Mouse (Mus musculus) common myeloid progenitor, adult 5-6 weeks (primary cell): Measurements from ENCODE around the gene Pum1. TPM values are rescaled to one million over a fixed set of nuclear protein-coding genes. Genes with fewer than 3 reads are reported as not detected.
"Not testable (repeated sequence)": the region's sequence is repeated elsewhere in the genome, so short reads cannot be mapped to it uniquely, and the experiment has no call there.

ENCODE experiments used
- ATAC-seq: replicated peaks from 2 replicates; pipeline ENCODE4 v1.8.0; 2016; ENCODE audit warnings: low read depth, mild to moderate bottlenecking, moderate TSS enrichment, inconsistent platforms; ENCODE audit not compliant: poor library complexity, severe bottlenecking
- total RNA-seq: library from RNA; stranded (forward); fragments of 200-1000, 187-1606 nt; gene quantifications from 2 replicates; pipeline ENCODE4 v1.2.3, GENCODE M21; 2017

Pum1 gene
- total RNA-seq, 1 experiment from 2014 or later: 73.1 TPM

GRCm38 (mm10) chr4:130667686-130668085 is 4.6 kb downstream of the Pum1 start:
- ATAC-seq: no peak

GRCm38 (mm10) chr4:130668541-130668940 is 5.4 kb downstream of the Pum1 start:
- no peak for ATAC-seq

- no peak for ATAC-seq
Measured at GRCm38 (mm10) chr4:130668991-130669390, 5.9 kb downstream of the Pum1 start.

DNA sequence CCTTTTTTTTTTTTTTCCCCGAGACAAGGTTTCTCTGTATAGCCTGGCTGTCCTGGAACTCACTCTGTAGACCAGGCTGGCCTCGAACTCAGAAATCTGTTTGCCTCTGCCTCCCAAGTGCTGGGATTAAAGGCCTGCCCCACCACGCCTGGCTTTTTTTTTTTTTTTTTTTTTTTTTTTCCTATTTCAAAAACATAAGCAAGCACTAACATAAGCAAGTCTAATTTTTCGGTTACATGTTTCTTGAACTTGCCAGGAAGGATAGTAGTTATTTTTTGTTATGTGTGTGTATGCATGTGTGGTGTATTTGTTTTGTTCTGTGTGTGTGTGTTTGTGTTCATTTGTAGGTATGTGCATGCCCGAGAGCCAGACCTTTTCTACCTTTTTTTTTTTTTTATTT is 6.9 kb downstream of the Pum1 start:
- not testable (repeated sequence) for ATAC-seq

GRCm38 (mm10) chr4:130671079-130671845 is 8.1 kb downstream of the Pum1 start:
- ATAC-seq: no peak

DNA sequence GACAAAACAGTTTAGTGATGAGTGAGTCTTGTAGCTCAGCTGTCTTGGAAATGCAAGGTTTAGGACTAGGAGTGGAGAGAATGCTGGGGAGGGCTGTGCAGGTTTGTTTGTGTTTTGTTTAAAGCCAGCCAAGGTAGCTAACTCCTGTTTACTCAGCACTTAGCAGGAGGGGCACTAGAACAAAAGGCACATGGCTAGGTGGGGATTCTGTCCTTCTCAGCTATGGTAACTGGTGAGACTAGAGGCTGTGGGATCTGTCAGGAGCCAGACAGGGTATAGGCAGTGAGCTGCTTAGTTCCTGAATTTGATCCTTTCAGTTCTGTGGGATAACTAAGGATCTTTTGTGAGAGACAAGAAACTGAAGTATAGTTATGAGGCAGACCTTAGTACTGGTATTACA is 9.0 kb downstream of the Pum1 start:
- no peak for ATAC-seq

DNA sequence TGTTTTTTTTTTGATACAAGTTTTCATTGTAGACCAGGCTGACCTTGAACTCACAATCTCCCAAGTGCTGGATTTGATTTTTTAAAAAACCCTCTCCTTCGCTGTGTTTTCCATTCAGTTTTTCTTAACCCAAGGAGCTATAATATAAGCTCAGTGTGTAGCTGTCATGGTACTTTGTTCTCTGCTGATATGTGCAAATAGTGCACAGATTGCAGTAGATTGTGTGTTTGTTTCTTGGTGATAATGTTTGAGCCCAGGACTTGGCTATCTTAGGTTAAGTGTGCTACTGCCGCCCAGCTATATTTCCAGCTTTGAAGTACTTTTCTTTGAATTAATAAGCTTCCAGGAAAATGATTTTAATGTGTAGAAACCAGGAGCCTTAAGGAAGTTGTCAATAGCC is 13.6 kb downstream of the Pum1 start:
- no peak for ATAC-seq

GRCm38 (mm10) chr4:130678149-130678548 is 15.0 kb downstream of the Pum1 start:
- ATAC-seq: no peak

GRCm38 (mm10) chr4:130680676-130681075 is 17.6 kb downstream of the Pum1 start:
- ATAC-seq: no peak

DNA sequence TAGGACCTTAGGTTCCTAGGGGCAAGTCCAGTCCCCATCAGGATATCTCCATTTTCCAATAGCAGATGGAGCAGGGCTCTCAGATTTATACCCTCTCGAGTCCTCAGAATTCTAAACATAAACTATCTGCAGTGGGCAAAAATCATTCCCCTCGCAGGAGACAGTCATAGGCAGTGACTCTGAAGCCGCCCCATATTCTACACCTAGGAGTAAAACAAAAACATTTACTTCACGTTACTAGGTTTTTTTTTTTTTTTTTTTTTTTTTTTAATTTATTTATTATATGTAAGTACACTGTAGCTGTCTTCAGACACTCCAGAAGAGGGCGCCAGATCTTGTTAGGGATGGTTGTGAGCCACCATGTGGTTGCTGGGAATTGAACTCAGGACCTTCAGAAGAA is 19.9 kb downstream of the Pum1 start:
- ATAC-seq: not testable (repeated sequence)

GRCm38 (mm10) chr4:130693936-130694335 is 30.8 kb downstream of the Pum1 start:
- ATAC-seq: no peak

- ATAC-seq: 0 out of 2 replicates have a peak, but pooled peaks have one; percentile 8
Measured at GRCm38 (mm10) chr4:130694982-130695381, 31.9 kb downstream of the Pum1 start.

- no peak for ATAC-seq
Measured at GRCm38 (mm10) chr4:130701061-130701460, 37.9 kb downstream of the Pum1 start.

DNA sequence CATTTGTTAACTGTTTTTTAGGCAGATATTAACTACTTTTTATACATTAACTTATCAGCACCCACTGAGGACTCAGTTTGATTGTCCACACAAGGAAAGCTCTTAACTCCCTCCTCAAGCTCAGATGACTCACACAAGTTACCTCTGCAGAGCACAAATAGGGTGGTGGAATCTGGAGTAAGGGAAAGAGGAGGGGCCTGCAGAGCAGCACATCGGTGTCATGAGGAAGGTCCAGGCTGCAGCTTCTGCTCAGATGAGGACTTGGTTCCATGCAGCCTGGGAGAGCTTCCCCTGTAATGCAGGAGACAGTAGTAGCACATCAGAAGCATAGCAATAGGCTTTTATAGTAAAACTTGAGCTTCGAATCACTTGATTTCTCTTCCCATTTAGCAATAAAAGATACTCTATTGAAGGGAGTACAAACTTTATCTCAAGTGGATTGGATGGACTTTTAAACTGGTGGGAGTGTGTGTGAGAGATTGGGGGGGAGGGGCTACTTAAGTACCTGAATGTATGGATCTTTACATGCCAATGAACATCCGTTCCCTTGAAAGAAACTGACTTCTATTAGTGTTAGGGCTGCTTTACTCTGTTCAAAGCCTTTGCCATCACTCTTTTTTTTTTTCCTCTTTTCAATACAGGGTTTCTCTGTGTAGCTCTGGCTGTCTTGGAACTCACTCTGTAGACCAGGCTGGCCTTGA is 39.9 kb downstream of the Pum1 start:
- ATAC-seq: no peak

GRCm38 (mm10) chr4:130703601-130704000 is 40.5 kb downstream of the Pum1 start:
- no peak for ATAC-seq

DNA sequence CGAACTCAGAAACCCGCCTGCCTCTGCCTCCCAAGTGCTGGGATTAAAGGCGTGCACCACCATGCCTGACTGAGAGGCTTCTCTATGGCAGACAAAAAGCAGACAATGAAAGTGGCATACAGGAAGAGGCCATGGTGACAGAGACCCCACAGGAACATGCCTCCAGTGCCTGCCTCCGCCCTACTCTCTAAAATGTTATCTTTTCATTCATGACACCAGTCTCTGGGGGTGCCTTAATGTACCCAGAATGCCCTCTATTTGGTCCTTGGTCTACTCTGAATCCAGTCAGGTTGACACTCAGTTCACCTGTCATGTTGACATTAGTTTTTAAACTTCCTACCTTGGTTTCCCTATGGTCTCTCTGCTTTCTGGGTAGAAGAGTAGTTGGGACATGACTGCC is 41.5 kb downstream of the Pum1 start:
- no peak for ATAC-seq

DNA sequence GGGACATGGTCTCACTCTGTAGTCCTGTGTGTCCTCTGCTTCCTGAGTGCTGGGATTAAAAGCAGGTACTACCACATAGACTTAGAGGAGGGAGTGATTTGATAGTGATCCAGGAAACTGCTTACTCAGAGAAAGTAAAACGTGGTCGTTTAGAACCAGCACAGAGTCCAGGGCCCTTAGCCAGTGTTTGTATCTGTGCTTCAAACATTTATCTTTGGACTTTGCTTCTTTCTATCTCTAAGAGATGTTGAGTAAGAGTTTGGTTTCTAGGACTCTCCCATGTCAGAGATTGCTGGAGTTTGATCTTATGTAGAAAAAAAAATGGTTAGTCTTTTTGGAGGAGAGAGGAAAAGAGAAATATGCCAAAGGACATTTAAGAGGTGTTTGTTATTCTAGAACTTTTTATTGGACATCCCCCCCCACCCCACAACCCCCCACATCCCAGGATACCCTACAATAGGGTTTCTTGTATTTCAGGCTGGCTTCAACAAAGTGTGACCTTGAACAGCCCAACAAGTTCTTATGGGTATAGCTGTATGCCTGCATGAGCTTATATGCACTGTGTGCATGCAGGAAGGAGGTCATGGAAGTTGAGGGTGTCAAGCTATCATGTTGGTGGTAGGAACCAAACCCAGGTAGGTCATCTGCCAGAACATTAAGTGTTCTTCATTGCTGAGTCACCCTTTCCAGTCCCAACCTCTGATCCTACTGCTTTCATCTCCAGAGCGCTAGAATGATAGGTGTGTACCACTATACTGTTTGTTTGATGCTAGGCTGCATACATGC is 43.3 kb downstream of the Pum1 start:
- ATAC-seq: no peak

- ATAC-seq: no peak
Measured at GRCm38 (mm10) chr4:130711353-130711848, 48.3 kb downstream of the Pum1 start.

DNA sequence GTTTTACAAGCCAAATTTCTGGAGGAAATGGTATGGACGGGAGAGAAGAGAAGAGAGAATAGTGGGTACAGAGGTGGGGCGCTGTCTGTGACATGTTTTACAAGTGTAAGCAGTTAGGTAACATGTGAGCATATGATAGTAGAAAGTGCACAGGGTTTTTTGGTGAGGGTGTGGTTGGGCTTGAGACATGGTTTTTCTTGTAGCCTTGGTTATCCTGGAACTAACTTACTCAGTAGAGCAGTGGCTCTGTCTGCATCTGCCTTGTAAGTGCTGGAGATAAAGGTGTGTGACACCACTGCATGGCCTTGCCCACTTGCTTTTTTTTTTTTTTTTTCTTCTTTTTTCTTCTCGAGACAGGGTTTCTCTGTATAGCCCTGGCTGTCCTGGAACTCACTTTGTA is 49.2 kb downstream of the Pum1 start:
- peak; percentile 50; the same call in 1 of the 2 replicates for ATAC-seq

DNA sequence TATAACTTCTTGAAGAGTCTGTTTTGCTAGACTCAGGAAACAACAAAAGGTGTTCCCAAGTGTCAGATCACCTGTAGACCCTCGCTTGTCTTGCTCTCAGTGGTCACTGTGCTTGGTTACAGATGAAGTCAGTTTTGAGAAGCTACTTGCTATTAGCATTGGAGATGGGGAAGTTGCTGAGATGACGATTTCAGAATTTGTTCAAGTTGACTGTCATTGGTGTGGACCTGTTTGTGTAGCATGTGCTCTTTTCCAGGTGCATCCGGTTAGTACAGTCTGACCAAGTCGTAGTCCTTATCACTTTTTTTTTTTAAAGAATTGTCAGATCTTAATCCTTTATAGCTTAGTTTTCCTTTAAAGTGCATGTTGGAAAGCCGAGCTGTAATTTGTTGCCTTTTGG is 50.3 kb downstream of the Pum1 start:
- no peak for ATAC-seq

DNA sequence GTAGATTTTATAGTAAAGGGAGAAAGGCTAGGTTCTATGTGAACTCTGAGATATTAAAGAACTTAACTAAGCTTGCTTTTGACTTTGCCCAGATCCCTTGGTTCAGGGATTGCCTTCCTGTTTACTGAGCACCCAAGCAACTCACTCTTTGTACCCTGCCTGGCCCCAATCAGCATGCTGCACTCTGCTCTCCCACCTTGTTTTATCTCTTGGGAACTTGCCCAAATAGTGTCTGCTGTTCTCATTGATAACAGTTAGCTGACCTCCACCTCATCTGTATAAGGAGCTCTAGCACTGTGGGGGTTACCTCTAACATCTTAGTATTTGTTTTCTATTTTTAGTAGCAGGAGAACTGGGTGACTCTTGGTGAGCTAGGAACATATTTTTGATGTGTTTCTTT is 52.0 kb downstream of the Pum1 start:
- ATAC-seq: peak; percentile 61
